Mouse (Mus musculus): Measurements from ENCODE around the gene Gm42878.
A peak's percentile ranks its signal among the peaks of the same experiment; 100 is the strongest.

Gene Gm42878

GRCm38 (mm10) chr5:121544910-121545792 lies at the start of gene Gm42878, which contains the start of gene Adam1a:
Gm42878 (minus strand) TSS chr5:121545482.
Adam1a (minus strand) TSS chr5:121545482.
- peak; percentile 44 to 45 for DNase-seq (ENCODE audit: low read depth in 2 of 2, low spot score in 2 of 2)

- no peak for DNase-seq (ENCODE audit: low read depth in 2 of 2, low spot score in 2 of 2)
Measured at GRCm38 (mm10) chr5:121594714-121595313, 49.5 kb upstream of the Gm42878 start.

GRCm38 (mm10) chr5:121593451-121594401 lies 48.4 kb upstream of the Gm42878 start, which contains the start of gene Aldh2:
Aldh2 (minus strand) TSS chr5:121593824.
- peak; percentile 50 to 56 for DNase-seq (ENCODE audit: low read depth in 2 of 2, low spot score in 2 of 2)

- no peak for DNase-seq (ENCODE audit: low read depth in 2 of 2, low spot score in 2 of 2)
Measured at GRCm38 (mm10) chr5:121592816-121593407, 47.6 kb upstream of the Gm42878 start.

GRCm38 (mm10) chr5:121592064-121592815 lies 47.0 kb upstream of the Gm42878 start:
- no peak for DNase-seq (ENCODE audit: low read depth in 2 of 2, low spot score in 2 of 2)

- no peak for DNase-seq (ENCODE audit: low read depth in 2 of 2, low spot score in 2 of 2)
Measured at GRCm38 (mm10) chr5:121591417-121592063, 46.3 kb upstream of the Gm42878 start.

- DNase-seq (ENCODE audit: low read depth in 2 of 2, low spot score in 2 of 2): no peak
Measured at GRCm38 (mm10) chr5:121589928-121590327, 44.6 kb upstream of the Gm42878 start.

GRCm38 (mm10) chr5:121586400-121587039 lies 41.2 kb upstream of the Gm42878 start:
- DNase-seq (ENCODE audit: low read depth in 2 of 2, low spot score in 2 of 2): no peak

GRCm38 (mm10) chr5:121585699-121586098 lies 40.4 kb upstream of the Gm42878 start:
- DNase-seq (ENCODE audit: low read depth in 2 of 2, low spot score in 2 of 2): no peak

- no peak for DNase-seq (ENCODE audit: low read depth in 2 of 2, low spot score in 2 of 2)
Measured at GRCm38 (mm10) chr5:121585005-121585404, 39.7 kb upstream of the Gm42878 start.

- no peak for DNase-seq (ENCODE audit: low read depth in 2 of 2, low spot score in 2 of 2)
Measured at GRCm38 (mm10) chr5:121583765-121584501, 38.7 kb upstream of the Gm42878 start.

GRCm38 (mm10) chr5:121581945-121582344 lies 36.7 kb upstream of the Gm42878 start:
- DNase-seq (ENCODE audit: low read depth in 2 of 2, low spot score in 2 of 2): no peak

- no peak for DNase-seq (ENCODE audit: low read depth in 2 of 2, low spot score in 2 of 2)
Measured at GRCm38 (mm10) chr5:121576927-121577488, 31.7 kb upstream of the Gm42878 start.

- DNase-seq (ENCODE audit: low read depth in 2 of 2, low spot score in 2 of 2): no peak
Measured at GRCm38 (mm10) chr5:121575867-121576266, 30.6 kb upstream of the Gm42878 start.

- DNase-seq (ENCODE audit: low read depth in 2 of 2, low spot score in 2 of 2): peak; percentile 37 to 51
Measured at GRCm38 (mm10) chr5:121574145-121574544, 28.9 kb upstream of the Gm42878 start.

- DNase-seq (ENCODE audit: low read depth in 2 of 2, low spot score in 2 of 2): no peak
Measured at GRCm38 (mm10) chr5:121570787-121571186, 25.5 kb upstream of the Gm42878 start.

- no peak for DNase-seq (ENCODE audit: low read depth in 2 of 2, low spot score in 2 of 2)
Measured at GRCm38 (mm10) chr5:121569881-121570420, 24.7 kb upstream of the Gm42878 start.
